Mouse (Mus musculus): Measurements from ENCODE around the gene Rgs7. TPM values are rescaled to one million over a fixed set of nuclear protein-coding genes. Genes with fewer than 3 reads are reported as not detected.

Gene Rgs7
- polyA plus RNA-seq (2015; fragmentation: Nextera tagmentation; extraction: Ambion mirVana): 9.2 and 10.3 TPM in 2 replicates

GRCm38 (mm10) chr1:175491861-175492682 lies at the start of gene Rgs7:
Gene Rgs7 (minus strand): TSS chr1:175492500.
- peak within 1 kb of the TSS; percentile 74 for H3K27ac ChIP-seq
- peak within 1 kb of the TSS; percentile 90 for H3K4me2 ChIP-seq
- H3K9ac ChIP-seq: peak within 1 kb of the TSS; percentile 81
- no peaks in the 10 kb centered on the region for H3K36me3 ChIP-seq (ENCODE audit: poor library complexity, severe bottlenecking)
- under 1% methylated on average over 62 of the region's 82 CpGs for WGBS
- peaks cover 5% of the 10 kb centered on the region; the same call in 1 of the 2 replicates for H3K27me3 ChIP-seq
- no peaks in the 10 kb centered on the region for H3K9me3 ChIP-seq (replicated peaks)
- H3K4me3 ChIP-seq: peak within 1 kb of the TSS; percentile 74
- H3K4me1 ChIP-seq: peaks cover 7% of the 10 kb centered on the region; the same call in 1 of the 2 replicates
- ATAC-seq: peak; percentile 95

- 91% methylated on average over 5 of the region's 5 CpGs for WGBS
- no peaks in the 10 kb centered on the region for H3K4me1 ChIP-seq
- H3K27ac ChIP-seq: no peak overlapping the region
- H3K9ac ChIP-seq: no peak overlapping the region
- H3K36me3 ChIP-seq (ENCODE audit: poor library complexity, severe bottlenecking): no peaks in the 10 kb centered on the region
- H3K9me3 ChIP-seq (replicated peaks): no peaks in the 10 kb centered on the region
- no peak overlapping the region for H3K4me2 ChIP-seq
- no peak for ATAC-seq
- no peak overlapping the region for H3K4me3 ChIP-seq
- no peaks in the 10 kb centered on the region for H3K27me3 ChIP-seq
These were observed 48.4 kb upstream of the Rgs7 start for GRCm38 (mm10) chr1:175540700-175541099.

GRCm38 (mm10) chr1:175537321-175537720 lies 45.0 kb upstream of the Rgs7 start:
- no peak for ATAC-seq
- H3K4me3 ChIP-seq: no peak overlapping the region
- no peaks in the 10 kb centered on the region for H3K4me1 ChIP-seq
- H3K4me2 ChIP-seq: no peak overlapping the region
- no peaks in the 10 kb centered on the region for H3K27me3 ChIP-seq
- 97% methylated on average over 1 of the region's 1 CpGs for WGBS
- no peaks in the 10 kb centered on the region for H3K9me3 ChIP-seq (replicated peaks)
- H3K27ac ChIP-seq: no peak overlapping the region
- H3K36me3 ChIP-seq (ENCODE audit: poor library complexity, severe bottlenecking): no peaks in the 10 kb centered on the region
- H3K9ac ChIP-seq: no peak overlapping the region

GRCm38 (mm10) chr1:175529858-175530257 lies 37.6 kb upstream of the Rgs7 start:
- Histone ChIP-seq H3K27me3 (no peaks in the 10 kb centered on the region), H3K4me1 (no peaks in the 10 kb centered on the region), H3K9ac (no peak overlapping the region), H3K9me3 (replicated peaks) (no peaks in the 10 kb centered on the region), H3K4me2 (no peak overlapping the region), H3K27ac (no peak overlapping the region), H3K36me3 (ENCODE audit: poor library complexity, severe bottlenecking) (no peaks in the 10 kb centered on the region), H3K4me3 (no peak overlapping the region)
- WGBS: 70% methylated on average over 1 of the region's 1 CpGs
- ATAC-seq: no peak

- WGBS: 87% methylated on average over 3 of the region's 3 CpGs
- H3K4me1 ChIP-seq: no peaks in the 10 kb centered on the region
- no peak for ATAC-seq
- no peak overlapping the region for H3K4me2 ChIP-seq
- no peaks in the 10 kb centered on the region for H3K9me3 ChIP-seq (replicated peaks)
- no peaks in the 10 kb centered on the region for H3K27me3 ChIP-seq
- H3K36me3 ChIP-seq (ENCODE audit: poor library complexity, severe bottlenecking): no peaks in the 10 kb centered on the region
- no peak overlapping the region for H3K27ac ChIP-seq
- no peak overlapping the region for H3K9ac ChIP-seq
- H3K4me3 ChIP-seq: no peak overlapping the region
These were observed 32.5 kb upstream of the Rgs7 start for GRCm38 (mm10) chr1:175524626-175525294.

GRCm38 (mm10) chr1:175523572-175523971 lies 31.3 kb upstream of the Rgs7 start:
- Histone ChIP-seq H3K9ac (no peak overlapping the region), H3K4me1 (no peaks in the 10 kb centered on the region), H3K9me3 (replicated peaks) (no peaks in the 10 kb centered on the region), H3K4me3 (no peak overlapping the region), H3K27me3 (no peaks in the 10 kb centered on the region), H3K27ac (no peak overlapping the region), H3K36me3 (ENCODE audit: poor library complexity, severe bottlenecking) (no peaks in the 10 kb centered on the region), H3K4me2 (no peak overlapping the region)
- WGBS: 91% methylated on average over 2 of the region's 2 CpGs
- ATAC-seq: no peak

GRCm38 (mm10) chr1:175514543-175514942 lies 22.2 kb upstream of the Rgs7 start:
- no peak for ATAC-seq

GRCm38 (mm10) chr1:175512173-175512572 lies 19.9 kb upstream of the Rgs7 start:
- no peaks in the 10 kb centered on the region for H3K27me3 ChIP-seq
- H3K4me3 ChIP-seq: no peak overlapping the region
- no peak overlapping the region for H3K4me2 ChIP-seq
- ATAC-seq: no peak
- no peaks in the 10 kb centered on the region for H3K9me3 ChIP-seq (replicated peaks)
- no peak overlapping the region for H3K9ac ChIP-seq
- 89% methylated on average over 3 of the region's 3 CpGs for WGBS
- H3K4me1 ChIP-seq: no peaks in the 10 kb centered on the region
- H3K27ac ChIP-seq: no peak overlapping the region
- no peaks in the 10 kb centered on the region for H3K36me3 ChIP-seq (ENCODE audit: poor library complexity, severe bottlenecking)

More at GRCm38 (mm10) chr1:175514543-175514942, 22.2 kb upstream of the Rgs7 start:
- Histone ChIP-seq H3K4me2 (no peak overlapping the region), H3K9ac (no peak overlapping the region), H3K27me3 (no peaks in the 10 kb centered on the region), H3K36me3 (ENCODE audit: poor library complexity, severe bottlenecking) (no peaks in the 10 kb centered on the region), H3K27ac (no peak overlapping the region), H3K4me1 (no peaks in the 10 kb centered on the region), H3K9me3 (replicated peaks) (no peaks in the 10 kb centered on the region), H3K4me3 (no peak overlapping the region)
- WGBS: 70% methylated on average over 2 of the region's 2 CpGs

GRCm38 (mm10) chr1:175509989-175510388 lies 17.7 kb upstream of the Rgs7 start:
- Histone ChIP-seq H3K4me3 (no peak overlapping the region), H3K9me3 (replicated peaks) (no peaks in the 10 kb centered on the region), H3K4me1 (no peaks in the 10 kb centered on the region), H3K36me3 (ENCODE audit: poor library complexity, severe bottlenecking) (no peaks in the 10 kb centered on the region), H3K27ac (no peak overlapping the region), H3K9ac (no peak overlapping the region), H3K27me3 (no peaks in the 10 kb centered on the region), H3K4me2 (no peak overlapping the region)
- no peak for ATAC-seq
- 85% methylated on average over 3 of the region's 3 CpGs for WGBS

GRCm38 (mm10) chr1:175492683-175493043 lies 363 bp upstream of the Rgs7 start:
- peak; percentile 87 for ATAC-seq
- Histone ChIP-seq H3K4me3 (peak overlapping the region; percentile 74), H3K4me2 (peak overlapping the region; percentile 90), H3K9me3 (replicated peaks) (no peaks in the 10 kb centered on the region), H3K27me3 (peaks cover 5% of the 10 kb centered on the region; the same call in 1 of the 2 replicates), H3K4me1 (peaks cover 7% of the 10 kb centered on the region; the same call in 1 of the 2 replicates), H3K9ac (peak overlapping the region; percentile 81), H3K27ac (peak overlapping the region; percentile 74), H3K36me3 (ENCODE audit: poor library complexity, severe bottlenecking) (no peaks in the 10 kb centered on the region)
- WGBS: 3% methylated on average over 11 of the region's 11 CpGs

- H3K36me3 ChIP-seq (ENCODE audit: poor library complexity, severe bottlenecking): no peaks in the 10 kb centered on the region
- no peak overlapping the region for H3K27ac ChIP-seq
- H3K4me3 ChIP-seq: peak overlapping the region; percentile 74
- peak overlapping the region; percentile 90 for H3K4me2 ChIP-seq
- peak; percentile 19 for ATAC-seq
- H3K4me1 ChIP-seq: peaks cover 7% of the 10 kb centered on the region; the same call in 1 of the 2 replicates
- peaks cover 5% of the 10 kb centered on the region; the same call in 1 of the 2 replicates for H3K27me3 ChIP-seq
- 5% methylated on average over 6 of the region's 6 CpGs for WGBS
- no peaks in the 10 kb centered on the region for H3K9me3 ChIP-seq (replicated peaks)
- peak overlapping the region; percentile 81 for H3K9ac ChIP-seq
These were observed 814 bp downstream of the Rgs7 start for GRCm38 (mm10) chr1:175491511-175491860.

GRCm38 (mm10) chr1:175485109-175485508 lies 7.2 kb downstream of the Rgs7 start:
- H3K4me2 ChIP-seq: no peak overlapping the region
- no peak overlapping the region for H3K27ac ChIP-seq
- H3K27me3 ChIP-seq: no peaks in the 10 kb centered on the region
- no peaks in the 10 kb centered on the region for H3K36me3 ChIP-seq (ENCODE audit: poor library complexity, severe bottlenecking)
- H3K9me3 ChIP-seq (replicated peaks): no peaks in the 10 kb centered on the region
- H3K4me1 ChIP-seq: no peaks in the 10 kb centered on the region
- H3K4me3 ChIP-seq: no peak overlapping the region
- no peak overlapping the region for H3K9ac ChIP-seq
- ATAC-seq: no peak
- WGBS: 66% methylated on average over 4 of the region's 4 CpGs
